Mouse (Mus musculus): ENCODE results near the gene Slc35e3.

Gene Slc35e3

GRCm38 (mm10) chr10:117687018-117687417 is 59.1 kb downstream of the Slc35e3 start:
- in situ Hi-C loops (cut with MboI, MseI) = no loop called here

GRCm38 (mm10) chr10:117685849-117686591 is 60.1 kb downstream of the Slc35e3 start:
- in situ Hi-C loops (cut with MboI, MseI) = no loop called here

- in situ Hi-C loops (cut with MboI, MseI) = no loop called here
Observed at GRCm38 (mm10) chr10:117685171-117685848, 60.9 kb downstream of the Slc35e3 start.

- in situ Hi-C loops (cut with MboI, MseI) = no loop called here
Observed at GRCm38 (mm10) chr10:117684298-117685170, 61.6 kb downstream of the Slc35e3 start.

GRCm38 (mm10) chr10:117683734-117684037 is 62.5 kb downstream of the Slc35e3 start:
- in situ Hi-C loops (cut with MboI, MseI) = no loop called here
